Mouse (Mus musculus): Measurements from ENCODE around the gene Mfsd4b5. TPM values are rescaled to one million over a fixed set of nuclear protein-coding genes. Genes with fewer than 3 reads are reported as not detected.
"Not testable (repeated sequence)": the region's sequence is repeated elsewhere in the genome, so short reads cannot be mapped to it uniquely, and the experiment has no call there.

The Mfsd4b5 gene
- polyA plus RNA-seq, 1 experiment from 2014 or later, result 0.08 TPM

DNA sequence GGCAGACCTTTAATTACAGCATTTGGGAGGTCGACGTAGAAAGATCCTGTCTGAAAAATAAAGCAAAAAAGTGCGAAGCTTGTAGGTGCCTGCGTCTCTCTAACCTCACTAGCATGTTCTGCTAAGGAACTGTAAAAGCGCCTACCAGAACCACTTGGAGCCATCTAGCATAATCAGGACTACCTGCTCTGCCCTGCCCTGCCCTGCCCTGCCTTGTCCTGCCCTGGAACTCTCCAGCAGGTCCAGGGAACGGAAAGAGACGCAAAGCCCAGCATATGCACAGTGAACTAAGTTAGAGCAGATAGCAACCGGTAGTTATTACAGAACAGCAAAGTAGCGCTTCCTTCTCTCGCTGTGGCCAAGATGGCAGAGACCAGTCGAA lies 26.0 kb downstream of the Mfsd4b5 start:
- 48% methylated on average over 11 of the region's 11 CpGs for WGBS
- Histone ChIP-seq H3K4me2 (peak overlapping the region; percentile 94), H3K9ac (no peak overlapping the region), H3K9me3 (no peaks in the 10 kb centered on the region), H3K27ac (no peak overlapping the region), H3K27me3 (peaks cover 4% of the 10 kb centered on the region; the same call in 1 of the 2 replicates), H3K4me3 (peak overlapping the region; percentile 53; the same call in 1 of the 2 replicates), H3K36me3 (no peaks in the 10 kb centered on the region), H3K4me1 (replicated peaks) (peaks cover 12% of the 10 kb centered on the region)
- peak; percentile 63 for ATAC-seq (ENCODE audit: low FRiP score)

DNA sequence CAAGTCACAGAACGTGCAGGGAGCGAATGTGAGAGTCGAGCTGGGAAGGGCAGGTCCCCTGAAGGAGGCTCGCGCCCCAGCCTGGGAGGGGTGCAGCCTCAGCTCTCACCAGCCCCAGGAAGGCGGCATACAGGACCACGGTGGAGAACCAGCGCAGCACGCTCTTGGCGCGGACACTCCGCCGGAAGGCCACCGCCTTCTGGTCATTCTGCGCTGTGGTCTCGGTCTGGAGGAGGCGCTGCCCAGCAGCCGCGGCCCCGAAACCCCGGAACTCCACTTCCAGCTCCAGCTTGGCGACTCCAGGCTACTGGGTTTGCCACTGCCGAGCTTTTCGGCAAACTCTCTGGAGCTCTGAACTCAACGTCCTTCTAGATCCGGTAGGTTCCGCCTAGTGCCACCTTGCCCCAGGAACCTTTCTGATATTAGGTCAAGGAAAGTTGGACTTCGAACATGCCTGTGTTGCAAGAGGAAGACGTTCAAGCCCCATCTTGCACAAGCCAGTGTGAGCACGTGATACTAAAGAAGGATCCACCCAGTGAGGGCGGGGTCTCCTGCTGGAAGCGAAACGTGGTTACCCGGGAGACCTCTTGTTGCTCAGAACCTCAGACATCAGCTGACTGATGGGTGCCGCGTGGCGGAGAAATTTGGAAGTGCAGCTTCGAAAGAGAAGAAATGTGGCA lies 26.5 kb downstream of the Mfsd4b5 start, which contains the start of gene Mfsd4b3:
Gene Mfsd4b3, minus strand, starts transcription at position 393 of the 680 bp plus-strand sequence.
- peak; percentile 99 for ATAC-seq (ENCODE audit: low FRiP score)
- peaks cover 4% of the 10 kb centered on the region; the same call in 1 of the 2 replicates for H3K27me3 ChIP-seq
- peaks cover 12% of the 10 kb centered on the region for H3K4me1 ChIP-seq (replicated peaks)
- peak within 1 kb of the TSS; percentile 69 for H3K9ac ChIP-seq
- peak within 1 kb of the TSS; percentile 94 for H3K4me2 ChIP-seq
- H3K36me3 ChIP-seq, result no peaks in the 10 kb centered on the region
- no peak within 1 kb of the TSS for H3K27ac ChIP-seq
- H3K9me3 ChIP-seq, result no peaks in the 10 kb centered on the region
- WGBS, result 1% methylated on average over 38 of the region's 38 CpGs
- H3K4me3 ChIP-seq, result peak within 1 kb of the TSS; percentile 53

DNA sequence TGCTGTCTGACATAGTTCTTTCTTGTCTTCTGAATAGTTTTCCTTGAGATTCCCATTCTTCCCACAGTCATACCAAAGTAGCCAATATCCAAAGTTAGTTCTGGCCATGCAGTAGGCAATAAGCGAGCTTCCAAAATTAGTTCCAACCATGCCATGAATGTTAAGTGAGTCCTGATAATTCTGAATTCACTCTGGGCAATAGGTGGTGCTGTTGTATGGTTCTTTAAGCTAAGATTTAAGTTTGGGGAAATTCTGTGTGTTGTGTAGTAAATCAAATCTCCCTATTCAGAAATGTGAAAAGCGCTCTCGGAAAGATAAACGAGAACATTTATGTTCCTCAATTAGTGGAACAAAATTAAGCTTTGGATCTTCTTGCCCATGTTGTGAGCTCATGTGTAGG lies 28.2 kb downstream of the Mfsd4b5 start:
- H3K9ac ChIP-seq, result no peak overlapping the region
- no peaks in the 10 kb centered on the region for H3K36me3 ChIP-seq
- WGBS, result 71% methylated on average over 4 of the region's 4 CpGs
- H3K9me3 ChIP-seq, result no peaks in the 10 kb centered on the region
- peaks cover 12% of the 10 kb centered on the region for H3K4me1 ChIP-seq (replicated peaks)
- peaks cover 4% of the 10 kb centered on the region; the same call in 1 of the 2 replicates for H3K27me3 ChIP-seq
- no peak overlapping the region for H3K4me2 ChIP-seq
- no peak for ATAC-seq (ENCODE audit: low FRiP score)
- H3K27ac ChIP-seq, result no peak overlapping the region
- H3K4me3 ChIP-seq, result no peak overlapping the region

DNA sequence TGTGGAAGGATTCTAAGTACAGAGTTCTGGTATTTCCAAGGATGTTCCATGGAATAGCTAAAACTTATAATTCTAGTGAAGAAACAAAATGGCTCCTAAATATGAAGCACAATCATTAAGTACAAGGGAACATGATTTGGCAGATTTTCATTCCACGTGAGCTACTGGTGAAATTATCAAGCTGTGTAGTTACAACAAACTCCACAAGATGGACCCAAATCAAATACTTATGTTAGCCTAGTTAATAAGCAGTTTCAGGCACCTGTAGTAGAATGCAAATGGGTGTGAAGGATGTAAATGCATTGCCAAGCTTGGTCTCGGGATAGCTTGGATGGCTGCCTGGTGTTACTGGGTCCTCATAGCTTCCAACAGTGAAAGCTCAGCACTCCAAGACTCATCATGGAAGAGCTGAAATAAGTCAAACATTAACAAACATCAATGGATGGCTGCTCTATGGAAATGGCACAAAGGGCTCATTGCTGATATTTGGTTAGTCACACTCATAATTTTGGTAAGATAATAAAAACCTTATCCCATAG lies 30.0 kb downstream of the Mfsd4b5 start:
- Histone ChIP-seq H3K9ac (no peak overlapping the region), H3K9me3 (no peaks in the 10 kb centered on the region), H3K36me3 (no peaks in the 10 kb centered on the region), H3K4me1 (replicated peaks) (peaks cover 12% of the 10 kb centered on the region), H3K4me2 (no peak overlapping the region), H3K27me3 (peaks cover 4% of the 10 kb centered on the region; the same call in 1 of the 2 replicates), H3K4me3 (no peak overlapping the region), H3K27ac (no peak overlapping the region)
- 82% methylated on average over 2 of the region's 2 CpGs for WGBS
- no peak for ATAC-seq (ENCODE audit: low FRiP score)

DNA sequence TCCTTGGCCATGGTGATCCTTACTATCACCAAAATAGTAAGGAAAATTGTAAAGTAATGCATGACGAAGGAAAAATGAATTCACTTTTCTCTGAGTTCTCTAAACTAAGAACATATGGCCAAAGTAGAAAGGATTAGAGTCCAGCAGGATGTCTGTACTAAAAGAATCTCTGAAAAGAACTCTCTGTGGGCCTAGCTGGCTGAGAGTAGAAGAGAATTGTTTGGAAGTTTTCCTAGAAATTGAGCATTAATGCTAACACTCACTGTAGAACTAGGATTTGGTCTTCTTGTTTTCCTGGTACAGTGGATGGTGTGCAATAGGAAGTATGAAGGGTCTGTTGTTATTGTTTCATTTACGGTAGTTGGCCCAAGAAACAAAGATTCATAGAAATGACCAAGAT lies 31.3 kb downstream of the Mfsd4b5 start:
- no peak overlapping the region for H3K4me2 ChIP-seq
- no peak overlapping the region for H3K9ac ChIP-seq
- H3K36me3 ChIP-seq, result no peaks in the 10 kb centered on the region

DNA sequence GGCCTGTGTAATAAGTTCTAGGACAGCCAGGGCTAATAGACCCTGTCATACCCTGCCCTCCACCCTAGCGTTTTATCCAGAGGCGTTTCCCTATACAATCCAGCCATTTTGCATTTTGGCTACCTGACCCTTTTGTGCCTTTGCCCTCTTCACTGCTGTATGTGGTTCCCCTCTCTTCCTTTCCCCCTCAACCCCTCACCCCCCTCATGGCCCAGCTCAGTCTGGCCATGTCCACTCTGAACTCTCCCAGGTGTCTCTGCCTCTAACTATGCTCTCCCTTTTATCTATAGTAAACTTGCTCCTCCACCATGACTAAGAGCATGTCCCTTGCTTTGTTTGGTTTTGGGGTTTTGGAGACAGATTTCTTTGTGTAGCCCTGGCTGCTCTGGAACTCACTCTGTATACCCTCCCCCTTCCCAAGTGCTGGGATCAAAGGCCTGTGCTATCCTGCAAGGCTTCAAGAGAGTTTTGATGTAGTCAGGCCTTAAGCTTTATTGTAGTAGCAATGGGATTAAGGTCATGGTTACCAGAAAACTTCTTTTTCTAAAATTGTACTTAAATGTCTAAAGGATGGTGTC lies 37.0 kb downstream of the Mfsd4b5 start:
- WGBS, result 81% methylated on average over 2 of the region's 2 CpGs
- Histone ChIP-seq H3K4me1 (replicated peaks) (no peaks in the 10 kb centered on the region), H3K9ac (no peak overlapping the region), H3K27me3 (no peaks in the 10 kb centered on the region), H3K36me3 (no peaks in the 10 kb centered on the region), H3K4me3 (no peak overlapping the region), H3K27ac (no peak overlapping the region), H3K9me3 (no peaks in the 10 kb centered on the region), H3K4me2 (no peak overlapping the region)
- no peak for ATAC-seq (ENCODE audit: low FRiP score)

More for the DNA sequence above, 31.3 kb downstream of the Mfsd4b5 start:
- WGBS, result 85% methylated on average over 2 of the region's 2 CpGs
- H3K4me1 ChIP-seq (replicated peaks), result peaks cover 8% of the 10 kb centered on the region
- H3K27ac ChIP-seq, result no peak overlapping the region
- no peak overlapping the region for H3K4me3 ChIP-seq
- ATAC-seq (ENCODE audit: low FRiP score), result no peak
- H3K27me3 ChIP-seq, result peaks cover 4% of the 10 kb centered on the region; the same call in 1 of the 2 replicates
- H3K9me3 ChIP-seq, result no peaks in the 10 kb centered on the region

DNA sequence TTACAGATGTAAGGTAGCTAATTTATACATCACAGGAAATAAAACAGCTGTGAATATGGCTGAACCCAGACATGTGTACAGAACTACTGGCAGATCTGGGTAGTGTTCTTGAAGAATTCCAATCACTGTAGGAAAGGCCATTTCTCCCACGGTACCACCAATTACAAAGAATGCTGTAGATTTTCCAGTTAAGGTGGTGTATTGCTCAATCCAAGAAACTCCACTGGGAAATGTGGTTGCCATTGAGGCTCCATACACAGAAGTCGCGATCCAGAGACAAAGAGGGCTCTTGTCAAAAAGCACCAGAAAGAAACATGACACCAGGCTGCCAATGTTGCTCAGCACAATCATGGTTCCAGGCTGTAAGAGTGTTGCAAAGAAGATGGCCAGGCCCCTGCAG lies 39.3 kb downstream of the Mfsd4b5 start:
- not testable (repeated sequence) for H3K9me3 ChIP-seq; ATAC-seq (ENCODE audit: low FRiP score); H3K27me3 ChIP-seq; H3K36me3 ChIP-seq; H3K27ac ChIP-seq; H3K4me3 ChIP-seq; H3K4me2 ChIP-seq; H3K4me1 ChIP-seq (replicated peaks); H3K9ac ChIP-seq
- 83% methylated on average over 3 of the region's 3 CpGs for WGBS

DNA sequence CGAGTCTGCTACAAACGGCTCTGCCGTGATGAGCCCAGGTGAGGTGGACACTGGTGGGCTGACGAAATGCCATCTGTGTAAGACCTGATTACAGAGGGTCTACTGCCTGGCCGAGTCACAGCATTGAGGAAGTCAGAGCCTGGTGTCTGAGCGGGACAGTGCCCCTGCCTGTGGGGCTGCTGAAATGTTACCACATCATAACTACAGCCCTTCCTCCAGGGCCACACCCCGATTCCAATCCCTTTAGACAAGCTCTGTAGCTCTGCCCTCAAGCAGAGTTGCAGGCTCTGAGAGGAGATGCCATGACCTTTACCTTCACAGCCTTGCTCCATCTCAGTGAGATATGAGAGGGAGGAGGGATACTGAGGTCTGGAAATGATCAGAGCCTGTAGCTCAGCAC lies 49.9 kb downstream of the Mfsd4b5 start:
- Histone ChIP-seq H3K27me3 (no peaks in the 10 kb centered on the region), H3K9ac (no peak overlapping the region), H3K9me3 (no peaks in the 10 kb centered on the region), H3K4me3 (no peak overlapping the region), H3K36me3 (no peaks in the 10 kb centered on the region), H3K27ac (no peak overlapping the region), H3K4me2 (no peak overlapping the region), H3K4me1 (replicated peaks) (no peaks in the 10 kb centered on the region)
- ATAC-seq (ENCODE audit: low FRiP score), result no peak
- 84% methylated on average over 7 of the region's 7 CpGs for WGBS

DNA sequence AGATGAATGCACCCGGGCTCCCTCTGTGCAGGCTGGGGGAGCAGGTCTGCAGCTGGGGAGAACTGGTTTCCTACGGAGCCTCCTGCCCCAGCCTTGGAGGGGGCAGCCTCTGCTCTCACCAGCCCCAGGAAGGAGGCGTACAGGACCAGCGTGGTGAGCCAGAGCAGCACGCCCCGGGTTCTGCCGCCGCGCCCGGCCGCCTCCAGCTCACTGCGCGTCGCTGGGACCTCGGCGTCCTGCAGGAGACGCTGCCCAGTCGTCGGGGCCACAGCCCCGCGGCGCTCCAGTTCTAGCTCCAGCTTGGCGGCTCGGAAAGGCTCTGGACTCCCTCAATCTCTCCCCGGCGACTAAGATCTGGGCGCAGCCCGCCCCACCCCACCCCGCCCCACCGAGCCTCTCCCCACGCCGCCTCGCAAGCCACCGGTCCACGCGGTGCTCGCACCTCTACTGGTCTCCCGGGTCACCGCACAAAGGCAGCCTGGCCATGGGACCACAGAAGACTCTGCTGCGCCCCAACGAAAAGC lies 59.8 kb downstream of the Mfsd4b5 start, which contains the start of gene Mfsd4b2:
Gene Mfsd4b2, minus strand, starts transcription at position 308 of the 524 bp plus-strand sequence.
- peak within 1 kb of the TSS; percentile 73 for H3K9ac ChIP-seq
- no peaks in the 10 kb centered on the region for H3K36me3 ChIP-seq
- H3K27ac ChIP-seq, result no peak within 1 kb of the TSS
- 2% methylated on average over 37 of the region's 41 CpGs for WGBS
- peak within 1 kb of the TSS; percentile 49 for H3K4me3 ChIP-seq
- H3K27me3 ChIP-seq, result peaks cover 26% of the 10 kb centered on the region
- H3K9me3 ChIP-seq, result no peaks in the 10 kb centered on the region
- peaks cover 9% of the 10 kb centered on the region for H3K4me1 ChIP-seq (replicated peaks)
- peak; percentile 36; the same call in 1 of the 2 replicates for ATAC-seq (ENCODE audit: low FRiP score)
- H3K4me2 ChIP-seq, result peak within 1 kb of the TSS; percentile 83

DNA sequence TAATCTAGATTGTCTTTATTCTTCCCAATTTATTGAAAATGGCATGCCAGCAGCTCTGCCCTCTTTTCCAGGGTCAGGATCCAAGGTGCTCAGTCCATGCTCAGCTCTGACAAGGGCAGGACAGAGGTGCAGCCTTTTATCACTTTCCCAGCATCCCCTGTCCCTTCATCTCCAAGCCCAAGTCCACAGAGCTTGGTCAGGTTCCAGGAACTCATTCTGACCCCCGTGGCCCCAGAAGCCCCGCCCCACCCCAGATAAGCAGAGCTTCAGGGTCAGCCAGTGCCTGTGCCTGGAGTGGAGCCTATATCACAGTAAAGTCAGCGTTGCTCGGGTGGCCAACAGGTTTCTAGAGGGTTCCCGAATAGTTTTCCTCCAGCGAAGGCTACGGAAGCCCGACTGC lies 61.9 kb downstream of the Mfsd4b5 start:
- not testable (repeated sequence) for H3K4me2 ChIP-seq; ATAC-seq (ENCODE audit: low FRiP score); H3K36me3 ChIP-seq; H3K4me3 ChIP-seq; H3K9me3 ChIP-seq; H3K4me1 ChIP-seq (replicated peaks); H3K9ac ChIP-seq; H3K27ac ChIP-seq
- peaks cover 29% of the 10 kb centered on the region for H3K27me3 ChIP-seq
- WGBS, result 80% methylated on average over 8 of the region's 8 CpGs

DNA sequence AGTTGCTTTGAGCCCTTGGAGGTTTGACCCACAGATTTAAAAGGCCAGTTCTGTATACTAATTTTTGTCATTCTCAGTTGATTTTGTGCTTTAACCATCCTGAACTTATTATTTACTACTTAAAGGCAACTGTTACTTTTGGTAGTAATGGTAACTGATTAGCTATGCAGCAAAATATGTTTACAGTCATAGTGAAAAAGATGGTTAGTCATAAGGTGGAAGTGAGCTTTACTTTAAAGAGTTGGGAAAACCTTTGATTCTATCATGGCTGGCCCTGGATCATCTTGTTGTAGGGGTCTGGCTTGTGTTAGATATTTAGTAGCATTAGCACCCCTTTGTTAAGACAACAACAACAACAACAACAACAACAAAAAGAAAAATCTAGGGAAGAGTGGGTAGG lies 73.8 kb downstream of the Mfsd4b5 start:
- no peak for ATAC-seq (ENCODE audit: low FRiP score)
- H3K4me3 ChIP-seq, result no peak overlapping the region
- no peak overlapping the region for H3K9ac ChIP-seq
- no peak overlapping the region for H3K27ac ChIP-seq
- no peak overlapping the region for H3K4me2 ChIP-seq
- H3K9me3 ChIP-seq, result no peaks in the 10 kb centered on the region
- no peaks in the 10 kb centered on the region for H3K27me3 ChIP-seq
- no peaks in the 10 kb centered on the region for H3K4me1 ChIP-seq (replicated peaks)
- no peaks in the 10 kb centered on the region for H3K36me3 ChIP-seq

DNA sequence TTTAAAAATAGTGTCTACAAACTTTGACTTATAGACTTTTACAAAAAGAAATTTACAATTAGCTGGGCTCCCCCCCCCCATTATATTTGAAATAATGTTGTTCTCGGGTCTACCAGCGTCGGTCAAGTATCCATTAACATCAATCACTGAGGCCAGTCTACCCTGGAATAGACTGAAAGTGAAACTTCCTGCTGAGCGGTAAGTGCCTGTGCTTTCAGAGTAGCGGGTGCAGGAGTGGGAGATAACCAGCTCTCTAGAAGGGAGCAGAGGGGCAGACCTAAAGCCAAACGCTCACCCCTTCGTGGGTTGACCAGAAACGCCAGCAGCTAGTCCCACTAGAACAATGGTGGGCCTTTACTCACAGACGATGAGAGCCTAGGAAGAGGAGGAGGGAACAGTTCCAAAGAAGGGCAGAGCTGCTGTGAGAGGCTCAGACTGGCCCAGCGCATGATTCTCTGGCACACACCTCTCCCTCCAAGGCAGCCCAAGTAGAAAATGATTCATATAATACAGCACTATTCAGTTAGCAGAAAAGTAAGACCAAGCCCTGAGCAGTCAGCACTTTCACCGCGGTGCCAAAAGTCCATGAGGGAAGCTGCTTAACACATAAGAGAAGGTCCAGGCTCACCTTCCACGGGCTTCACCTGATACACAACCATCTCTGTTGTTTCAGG lies 77.5 kb downstream of the Mfsd4b5 start:
- Histone ChIP-seq H3K27ac (no peak overlapping the region), H3K9me3 (no peaks in the 10 kb centered on the region), H3K4me1 (replicated peaks) (no peaks in the 10 kb centered on the region), H3K9ac (no peak overlapping the region), H3K4me3 (no peak overlapping the region), H3K36me3 (no peaks in the 10 kb centered on the region), H3K27me3 (no peaks in the 10 kb centered on the region), H3K4me2 (no peak overlapping the region)
- ATAC-seq (ENCODE audit: low FRiP score), result no peak
- WGBS, result 73% methylated on average over 13 of the region's 13 CpGs

All from hindbrain, embryonic 13.5 days (tissue).